Mouse (Mus musculus) limb, embryonic 10.5 days (tissue): Measurements from ENCODE around the gene Ehd3. TPM values are rescaled to one million over a fixed set of nuclear protein-coding genes. Genes with fewer than 3 reads are reported as not detected.

Experiments used
- DNase-seq: peaks from one replicate; pipeline ENCODE4 v3.0.0-alpha.2; 2017; ENCODE audit warnings: low spot score
- H3K27ac ChIP-seq: fragments of 300-500 bp; sonication (generic); 2 replicates; pipeline ENCODE4 v1.5.1; 2016; ENCODE audit warnings: mild to moderate bottlenecking
- H3K27me3 ChIP-seq: fragments of 300-500 bp; sonication (generic); 2 replicates; pipeline ENCODE4 v1.6.1; 2016; ENCODE audit warnings: low read depth, mild to moderate bottlenecking; ENCODE audit not compliant: poor library complexity, severe bottlenecking
- H3K36me3 ChIP-seq: fragments of 300-500 bp; sonication (generic); 2 replicates; pipeline ENCODE4 v1.6.1; 2016; ENCODE audit warnings: mild to moderate bottlenecking, moderate library complexity
- H3K4me1 ChIP-seq: fragments of 300-500 bp; sonication (generic); 2 replicates; pipeline ENCODE4 v1.6.1; 2016
- H3K4me3 ChIP-seq: fragments of 300-500 bp; sonication (generic); 2 replicates; pipeline ENCODE4 v1.5.1; 2016; ENCODE audit warnings: mild to moderate bottlenecking, moderate library complexity
- H3K9me3 ChIP-seq: fragments of 300-500 bp; sonication (generic); replicated peaks from 2 replicates; pipeline ENCODE4 v1.6.1; 2016; ENCODE audit warnings: mild to moderate bottlenecking
- WGBS: fragments of 180-500 bp; shearing (Covaris S2); methylation state at CpG from one replicate; pipeline ENCODE4 v1.1.7; 2016; 5-methylcytosine and 5-hydroxymethylcytosine counted together
- polyA plus RNA-seq: library from polyadenylated mRNA; unstranded; fragments of >200 nt; fragmentation: Nextera tagmentation; extraction: Ambion mirVana; gene quantifications from 2 replicates; pipeline ENCODE4 v1.2.1, GENCODE M21; 2016

Gene Ehd3
- polyA plus RNA-seq, 1 experiment from 2014 or later: 9.8 TPM

- no peaks in the 10 kb centered on the region for H3K9me3 ChIP-seq
- WGBS: 95% methylated on average over 4 of the region's 4 CpGs
- no peaks in the 10 kb centered on the region for H3K4me1 ChIP-seq
- DNase-seq: no peak
- no peak overlapping the region for H3K27ac ChIP-seq
- H3K27me3 ChIP-seq: no peaks in the 10 kb centered on the region
- no peaks in the 10 kb centered on the region for H3K36me3 ChIP-seq
- no peak overlapping the region for H3K4me3 ChIP-seq
Observed at GRCm38 (mm10) chr17:73875268-73875667, 71.3 kb downstream of the Ehd3 start.

DNA sequence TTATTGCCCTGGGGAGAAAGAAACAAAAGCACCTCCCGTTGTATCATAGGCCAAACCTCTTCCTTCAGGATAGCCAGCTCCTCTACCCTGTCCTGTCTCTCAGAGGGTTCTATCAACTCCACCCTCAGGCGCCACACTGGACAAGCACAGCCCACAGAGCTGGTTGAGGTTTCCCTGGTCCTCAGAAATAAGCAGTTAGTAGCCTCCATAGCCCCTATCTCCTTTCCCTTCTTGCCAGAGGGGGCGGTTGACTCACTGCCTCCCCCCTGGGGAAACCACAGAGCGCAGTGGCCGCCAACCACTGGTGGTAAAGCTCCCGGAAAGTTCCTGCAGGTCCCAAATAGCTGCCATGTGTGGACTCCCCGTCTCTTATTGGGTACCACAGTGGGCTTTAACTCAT, 71.7 kb downstream of the Ehd3 start:
- H3K4me1 ChIP-seq: no peaks in the 10 kb centered on the region
- no peaks in the 10 kb centered on the region for H3K27me3 ChIP-seq
- H3K4me3 ChIP-seq: no peak overlapping the region
- DNase-seq: no peak
- 94% methylated on average over 7 of the region's 7 CpGs for WGBS
- no peak overlapping the region for H3K27ac ChIP-seq
- H3K36me3 ChIP-seq: no peaks in the 10 kb centered on the region
- no peaks in the 10 kb centered on the region for H3K9me3 ChIP-seq

DNA sequence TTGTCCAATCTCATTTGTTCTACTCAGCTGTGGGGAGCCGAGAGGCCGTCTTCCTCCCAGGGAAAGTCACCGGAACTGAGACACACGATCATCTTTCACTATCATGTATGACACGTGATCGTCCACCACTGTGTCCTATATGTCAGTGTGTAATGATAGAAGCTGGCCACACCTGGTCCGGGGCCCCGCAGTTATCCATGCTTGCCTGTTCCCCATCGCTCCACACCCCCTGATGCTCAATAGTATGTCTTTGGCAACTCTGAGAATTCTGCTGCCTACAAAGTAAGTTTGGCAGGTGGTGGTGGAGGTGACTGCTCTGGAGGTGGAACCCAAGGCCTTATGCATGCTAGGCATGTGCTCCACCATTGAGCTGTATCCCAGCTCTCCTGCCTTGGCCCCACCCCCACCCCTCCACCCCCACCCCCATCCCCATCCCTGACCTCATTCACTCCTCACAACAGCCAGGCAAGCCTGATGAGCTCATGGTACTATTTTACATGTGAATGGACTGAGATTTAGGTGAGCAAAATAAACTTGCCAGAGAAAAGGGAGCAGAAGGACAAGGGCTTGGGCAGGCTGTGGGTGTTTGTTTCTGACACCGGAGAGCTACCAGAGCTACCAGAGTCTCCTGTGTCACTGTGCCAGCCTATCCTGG, 75.5 kb downstream of the Ehd3 start:
- no peak overlapping the region for H3K27ac ChIP-seq
- no peak for DNase-seq
- WGBS: 95% methylated on average over 10 of the region's 10 CpGs

GRCm38 (mm10) chr17:73880286-73880685, 76.4 kb downstream of the Ehd3 start:
- H3K4me3 ChIP-seq: no peak overlapping the region
- H3K27me3 ChIP-seq: no peaks in the 10 kb centered on the region
- no peaks in the 10 kb centered on the region for H3K9me3 ChIP-seq
- H3K36me3 ChIP-seq: no peaks in the 10 kb centered on the region
- WGBS: 89% methylated on average over 6 of the region's 6 CpGs
- no peak overlapping the region for H3K27ac ChIP-seq
- H3K4me1 ChIP-seq: no peaks in the 10 kb centered on the region
- DNase-seq: no peak

More for the DNA sequence above, 75.5 kb downstream of the Ehd3 start:
- no peaks in the 10 kb centered on the region for H3K9me3 ChIP-seq
- H3K27me3 ChIP-seq: no peaks in the 10 kb centered on the region
- H3K4me1 ChIP-seq: no peaks in the 10 kb centered on the region
- H3K4me3 ChIP-seq: no peak overlapping the region
- H3K36me3 ChIP-seq: no peaks in the 10 kb centered on the region

DNA sequence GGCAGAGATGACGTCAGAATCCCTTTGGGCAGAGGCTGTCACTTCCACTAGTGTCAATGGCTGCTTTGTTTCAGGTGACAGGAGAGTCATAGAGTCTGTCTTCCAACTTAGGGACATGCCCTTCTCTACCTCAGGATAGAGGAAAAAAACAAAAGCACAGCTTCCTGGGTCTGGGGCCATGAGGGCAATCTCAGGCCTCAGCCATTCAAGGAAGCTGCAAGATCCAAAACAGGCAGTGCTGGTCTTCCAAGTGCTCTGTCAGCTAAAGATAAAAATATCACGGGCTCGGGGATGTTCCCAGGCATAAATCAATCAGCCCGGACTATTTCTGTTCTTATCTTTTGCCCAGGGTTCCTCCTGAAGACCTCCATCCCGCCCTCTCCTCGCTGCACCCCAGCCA, 77.4 kb downstream of the Ehd3 start:
- no peaks in the 10 kb centered on the region for H3K9me3 ChIP-seq
- no peak for DNase-seq
- H3K27me3 ChIP-seq: no peaks in the 10 kb centered on the region
- H3K4me3 ChIP-seq: no peak overlapping the region
- H3K27ac ChIP-seq: no peak overlapping the region
- H3K36me3 ChIP-seq: no peaks in the 10 kb centered on the region
- H3K4me1 ChIP-seq: peaks cover 5% of the 10 kb centered on the region
- 68% methylated on average over 6 of the region's 6 CpGs for WGBS

Other genes starting within 250 kb of the Ehd3 start
- 0.63 and 0.94 TPM in 2 replicates for gene Galnt14, start 93.7 kb upstream of the Ehd3 start, polyA plus RNA-seq
- 0.21 and 0.36 TPM in 2 replicates for gene Xdh, start 146.1 kb downstream of the Ehd3 start, polyA plus RNA-seq
- 0.11 TPM in 1 of 2 replicates, not detected in the other for gene Srd5a2, start 243.8 kb downstream of the Ehd3 start, polyA plus RNA-seq